Mouse (Mus musculus) bone marrow macrophage, adult 2 months (primary cell): ENCODE measurements around the gene Vstm2l.

ENCODE experiments used
- CTCF ChIP-seq: IDR thresholded peaks from 2 replicates; pipeline ENCODE4 v1.5.1; 2012; ENCODE audit warnings: low read depth, mild to moderate bottlenecking, low read length, moderate library complexity
- POLR2A ChIP-seq: IDR thresholded peaks from 2 replicates; pipeline ENCODE4 v1.6.1; 2012; ENCODE audit warnings: mild to moderate bottlenecking, low read depth, low read length, borderline replicate concordance

DNA sequence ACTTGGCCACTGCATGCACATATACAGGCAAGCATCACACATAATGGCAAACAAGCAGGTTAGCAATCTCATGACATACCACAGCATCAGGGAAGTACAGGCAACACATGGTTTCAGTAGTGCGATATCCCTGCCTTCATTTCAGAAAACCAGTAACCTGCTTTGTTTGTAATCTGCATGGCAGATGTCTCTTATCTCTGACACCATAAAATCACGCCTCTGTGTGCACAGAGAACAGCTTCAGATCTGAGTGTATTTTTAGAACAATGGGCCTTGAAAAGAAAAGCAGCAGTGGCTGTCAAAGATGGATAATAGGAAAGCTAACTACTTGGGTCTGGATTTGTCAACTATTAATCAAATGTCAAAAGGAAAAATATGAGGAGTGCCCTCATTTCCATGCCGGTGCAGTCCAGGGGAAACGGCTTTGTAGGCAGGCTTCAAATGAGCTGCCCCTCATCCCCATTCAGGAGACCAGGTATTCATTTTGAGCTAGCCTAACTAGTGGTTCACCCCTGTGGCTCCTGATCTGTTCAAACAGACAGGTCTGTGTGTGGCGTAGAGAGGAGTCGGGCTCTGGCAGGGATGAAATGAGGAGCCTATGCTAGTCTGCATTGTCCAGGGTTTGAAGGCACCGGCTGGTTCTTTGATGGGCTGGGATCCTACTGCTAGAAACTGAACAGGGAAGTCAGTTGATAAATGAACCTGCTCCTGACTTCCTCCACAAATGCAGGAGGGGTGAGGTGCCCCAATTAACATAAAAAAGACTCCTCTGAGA is 74.2 kb downstream of the Vstm2l start:
- TF ChIP-seq CTCF, result no peak
- no peak for TF ChIP-seq POLR2A
